Mouse (Mus musculus) layer of hippocampus, adult 9-10 months (tissue): ENCODE measurements around the gene Tctn3.
A peak's percentile ranks its signal among the peaks of the same experiment; 100 is the strongest.

Experiments
- DNase-seq: peaks from one replicate; pipeline ENCODE4 v3.0.0; 2022; ENCODE audit warnings: low spot score

The Tctn3 gene

GRCm38 (mm10) chr19:40611830-40612506, at the start of gene Tctn3, which contains the start of gene Entpd1:
Gene Tctn3, minus strand, starts transcription at chr19:40612233.
Gene Entpd1, plus strand, starts transcription at chr19:40612366.
- DNase-seq = peak; percentile 86

- no peak for DNase-seq
These were observed 49.1 kb upstream of the Tctn3 start for GRCm38 (mm10) chr19:40661108-40661507.

GRCm38 (mm10) chr19:40660510-40660909, 48.5 kb upstream of the Tctn3 start:
- DNase-seq = no peak

GRCm38 (mm10) chr19:40659651-40660478, 47.8 kb upstream of the Tctn3 start:
- DNase-seq = no peak

- no peak for DNase-seq
These were observed 46.9 kb upstream of the Tctn3 start for GRCm38 (mm10) chr19:40658935-40659334.

- DNase-seq = no peak
These were observed 46.2 kb upstream of the Tctn3 start for GRCm38 (mm10) chr19:40658281-40658680.

GRCm38 (mm10) chr19:40656207-40656606, 44.2 kb upstream of the Tctn3 start:
- no peak for DNase-seq

GRCm38 (mm10) chr19:40650090-40650489, 38.1 kb upstream of the Tctn3 start:
- no peak for DNase-seq

GRCm38 (mm10) chr19:40647319-40648158, 35.5 kb upstream of the Tctn3 start:
- DNase-seq = no peak

GRCm38 (mm10) chr19:40646379-40646778, 34.3 kb upstream of the Tctn3 start:
- no peak for DNase-seq

- no peak for DNase-seq
These were observed 31.8 kb upstream of the Tctn3 start for GRCm38 (mm10) chr19:40643846-40644245.

GRCm38 (mm10) chr19:40640799-40641198, 28.8 kb upstream of the Tctn3 start:
- DNase-seq = no peak

- DNase-seq = no peak
These were observed 27.8 kb upstream of the Tctn3 start for GRCm38 (mm10) chr19:40639729-40640304.

GRCm38 (mm10) chr19:40638582-40638981, 26.5 kb upstream of the Tctn3 start:
- DNase-seq = no peak

- no peak for DNase-seq
These were observed 25.6 kb upstream of the Tctn3 start for GRCm38 (mm10) chr19:40637601-40638000.

- no peak for DNase-seq
These were observed 25.1 kb upstream of the Tctn3 start for GRCm38 (mm10) chr19:40637091-40637490.

GRCm38 (mm10) chr19:40633144-40633543, 21.1 kb upstream of the Tctn3 start:
- no peak for DNase-seq

GRCm38 (mm10) chr19:40632668-40633067, 20.6 kb upstream of the Tctn3 start:
- no peak for DNase-seq

- no peak for DNase-seq
These were observed 20.2 kb upstream of the Tctn3 start for GRCm38 (mm10) chr19:40632193-40632592.

GRCm38 (mm10) chr19:40630606-40631005, 18.6 kb upstream of the Tctn3 start:
- peak; percentile 29 for DNase-seq

GRCm38 (mm10) chr19:40630096-40630495, 18.1 kb upstream of the Tctn3 start:
- no peak for DNase-seq

GRCm38 (mm10) chr19:40628950-40629349, 16.9 kb upstream of the Tctn3 start:
- DNase-seq = no peak
